Mouse (Mus musculus): ENCODE results near the gene 4930568D16Rik. TPM values are rescaled to one million over a fixed set of nuclear protein-coding genes. Genes with fewer than 3 reads are reported as not detected.

Gene 4930568D16Rik
- polyA plus RNA-seq (2015; fragmentation: Nextera tagmentation; extraction: Ambion mirVana), result not detected in 2 replicates

GRCm38 (mm10) chr2:35367629-35368028 is at the start of gene 4930568D16Rik:
4930568D16Rik (minus strand) TSS chr2:35367729.
- H3K4me1 ChIP-seq (replicated peaks; ENCODE audit: insufficient read depth, low read length), result no peaks in the 10 kb centered on the region
- WGBS, result 72% methylated on average over 2 of the region's 2 CpGs
- no peak for ATAC-seq (replicated peaks; ENCODE audit: low FRiP score, low read depth)
- no peak within 1 kb of the TSS for H3K9ac ChIP-seq (ENCODE audit: low read depth, low read length)
- H3K9me3 ChIP-seq (replicated peaks; ENCODE audit: low read length), result no peaks in the 10 kb centered on the region
- no peak for DNase-seq (ENCODE audit: low spot score)
- no peaks in the 10 kb centered on the region for H3K36me3 ChIP-seq (ENCODE audit: insufficient read depth, low read length)
- no peaks in the 10 kb centered on the region for H3K27me3 ChIP-seq (ENCODE audit: insufficient read depth, low read length)
- H3K27ac ChIP-seq, result no peak within 1 kb of the TSS
- TF ChIP-seq CTCF (IDR thresholded peaks at IDR 0.05; ENCODE audit: low read depth), result no peak
- no peak within 1 kb of the TSS for H3K4me3 ChIP-seq (replicated peaks; ENCODE audit: low read depth, low read length)
- no peak within 1 kb of the TSS for H3K4me2 ChIP-seq (ENCODE audit: low read length)

DNA sequence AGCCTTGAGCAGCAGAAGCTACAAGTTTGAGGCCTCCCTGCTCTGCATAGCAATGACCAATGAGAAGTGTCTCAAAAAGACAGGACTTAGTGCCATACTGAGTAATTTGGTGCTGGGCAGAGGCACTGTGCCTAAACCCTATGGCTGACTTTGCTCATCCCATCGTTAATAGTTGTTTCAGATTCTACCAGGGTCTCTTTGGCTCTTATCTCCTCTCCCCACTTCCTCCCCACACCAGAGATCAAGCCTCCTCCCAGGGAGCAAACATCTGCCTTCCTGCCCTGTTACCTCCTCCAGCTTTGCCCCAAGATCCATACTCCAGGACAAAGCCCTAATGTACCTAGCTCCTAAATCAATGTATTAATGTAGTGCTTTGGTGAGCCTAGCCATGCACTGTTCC is 49.7 kb upstream of the 4930568D16Rik start:
- H3K4me2 ChIP-seq (ENCODE audit: low read length), result no peak overlapping the region
- DNase-seq (ENCODE audit: low spot score) (no peak), ATAC-seq (replicated peaks; ENCODE audit: low FRiP score, low read depth) (no peak)
- H3K27ac ChIP-seq, result no peak overlapping the region
- TF ChIP-seq CTCF (IDR thresholded peaks at IDR 0.05; ENCODE audit: low read depth), result no peak
- H3K9ac ChIP-seq (ENCODE audit: low read depth, low read length), result no peak overlapping the region
- no peaks in the 10 kb centered on the region for H3K9me3 ChIP-seq (replicated peaks; ENCODE audit: low read length)
- whole genome bisulfite sequencing, result 86% methylated on average over 1 of the region's 1 CpGs
- no peak overlapping the region for H3K4me3 ChIP-seq (replicated peaks; ENCODE audit: low read depth, low read length)
- H3K36me3 ChIP-seq (ENCODE audit: insufficient read depth, low read length), result peaks cover 17% of the 10 kb centered on the region; the same call in 1 of the 2 replicates
- no peaks in the 10 kb centered on the region for H3K27me3 ChIP-seq (ENCODE audit: insufficient read depth, low read length)
- no peaks in the 10 kb centered on the region for H3K4me1 ChIP-seq (replicated peaks; ENCODE audit: insufficient read depth, low read length)

- H3K9me3 ChIP-seq (replicated peaks; ENCODE audit: low read length), result no peaks in the 10 kb centered on the region
- H3K4me1 ChIP-seq (replicated peaks; ENCODE audit: insufficient read depth, low read length), result no peaks in the 10 kb centered on the region
- DNase-seq (ENCODE audit: low spot score), result no peak
- no peak for ATAC-seq (replicated peaks; ENCODE audit: low FRiP score, low read depth)
- no peaks in the 10 kb centered on the region for H3K27me3 ChIP-seq (ENCODE audit: insufficient read depth, low read length)
- H3K9ac ChIP-seq (ENCODE audit: low read depth, low read length), result no peak overlapping the region
- no peak for TF ChIP-seq CTCF (IDR thresholded peaks at IDR 0.05; ENCODE audit: low read depth)
- H3K4me2 ChIP-seq (ENCODE audit: low read length), result no peak overlapping the region
- H3K36me3 ChIP-seq (ENCODE audit: insufficient read depth, low read length), result 0 out of 2 replicates have a peak, but pooled peaks cover 10% of the 10 kb centered on the region
- no peak overlapping the region for H3K4me3 ChIP-seq (replicated peaks; ENCODE audit: low read depth, low read length)
- no peak overlapping the region for H3K27ac ChIP-seq
- WGBS, result 79% methylated on average over 6 of the region's 6 CpGs
Observed at GRCm38 (mm10) chr2:35416473-35416872, 48.9 kb upstream of the 4930568D16Rik start.

GRCm38 (mm10) chr2:35412810-35413209 is 45.3 kb upstream of the 4930568D16Rik start:
- no peaks in the 10 kb centered on the region for H3K36me3 ChIP-seq (ENCODE audit: insufficient read depth, low read length)
- no peak for DNase-seq (ENCODE audit: low spot score)
- no peaks in the 10 kb centered on the region for H3K27me3 ChIP-seq (ENCODE audit: insufficient read depth, low read length)
- WGBS, result 92% methylated on average over 3 of the region's 3 CpGs
- H3K27ac ChIP-seq, result no peak overlapping the region
- TF ChIP-seq CTCF (IDR thresholded peaks at IDR 0.05; ENCODE audit: low read depth), result no peak
- no peak for ATAC-seq (replicated peaks; ENCODE audit: low FRiP score, low read depth)
- H3K9ac ChIP-seq (ENCODE audit: low read depth, low read length), result no peak overlapping the region
- H3K4me2 ChIP-seq (ENCODE audit: low read length), result no peak overlapping the region
- no peak overlapping the region for H3K4me3 ChIP-seq (replicated peaks; ENCODE audit: low read depth, low read length)
- H3K4me1 ChIP-seq (replicated peaks; ENCODE audit: insufficient read depth, low read length), result no peaks in the 10 kb centered on the region
- no peaks in the 10 kb centered on the region for H3K9me3 ChIP-seq (replicated peaks; ENCODE audit: low read length)

DNA sequence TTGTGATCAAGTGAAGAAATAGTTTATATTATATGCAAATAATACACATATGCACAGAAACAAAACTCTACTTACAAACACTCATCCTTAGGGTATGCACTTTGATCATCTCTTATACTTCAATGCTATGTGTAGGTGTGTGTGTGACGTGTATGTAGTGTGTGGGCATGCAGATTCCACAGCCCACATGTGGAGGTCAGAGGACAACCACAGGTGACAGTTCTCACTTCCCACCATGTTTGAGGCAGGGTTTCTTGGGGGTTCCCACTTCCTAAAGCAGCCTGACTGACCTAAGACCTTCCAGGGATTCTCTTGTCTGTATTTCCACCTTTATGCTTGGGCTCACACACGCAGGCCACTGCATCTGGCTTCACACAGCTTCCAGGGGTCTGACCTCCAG is 44.7 kb upstream of the 4930568D16Rik start:
- Histone ChIP-seq H3K9me3 (replicated peaks; ENCODE audit: low read length) (no peaks in the 10 kb centered on the region), H3K4me3 (replicated peaks; ENCODE audit: low read depth, low read length) (no peak overlapping the region), H3K4me1 (replicated peaks; ENCODE audit: insufficient read depth, low read length) (no peaks in the 10 kb centered on the region), H3K27me3 (ENCODE audit: insufficient read depth, low read length) (no peaks in the 10 kb centered on the region), H3K27ac (no peak overlapping the region), H3K9ac (ENCODE audit: low read depth, low read length) (no peak overlapping the region), H3K36me3 (ENCODE audit: insufficient read depth, low read length) (no peaks in the 10 kb centered on the region), H3K4me2 (ENCODE audit: low read length) (no peak overlapping the region)
- no peak for DNase-seq (ENCODE audit: low spot score)
- no peak for TF ChIP-seq CTCF (IDR thresholded peaks at IDR 0.05; ENCODE audit: low read depth)
- 79% methylated on average over 2 of the region's 2 CpGs for WGBS
- ATAC-seq (replicated peaks; ENCODE audit: low FRiP score, low read depth), result no peak

GRCm38 (mm10) chr2:35411640-35412190 is 44.2 kb upstream of the 4930568D16Rik start:
- WGBS, result 65% methylated on average over 10 of the region's 10 CpGs
- no peak for ATAC-seq (replicated peaks; ENCODE audit: low FRiP score, low read depth)
- no peak overlapping the region for H3K9ac ChIP-seq (ENCODE audit: low read depth, low read length)
- no peak overlapping the region for H3K4me2 ChIP-seq (ENCODE audit: low read length)
- no peak overlapping the region for H3K27ac ChIP-seq
- TF ChIP-seq CTCF (IDR thresholded peaks at IDR 0.05; ENCODE audit: low read depth), result no peak
- no peaks in the 10 kb centered on the region for H3K27me3 ChIP-seq (ENCODE audit: insufficient read depth, low read length)
- no peaks in the 10 kb centered on the region for H3K36me3 ChIP-seq (ENCODE audit: insufficient read depth, low read length)
- no peak for DNase-seq (ENCODE audit: low spot score)
- H3K4me3 ChIP-seq (replicated peaks; ENCODE audit: low read depth, low read length), result no peak overlapping the region
- no peaks in the 10 kb centered on the region for H3K4me1 ChIP-seq (replicated peaks; ENCODE audit: insufficient read depth, low read length)
- no peaks in the 10 kb centered on the region for H3K9me3 ChIP-seq (replicated peaks; ENCODE audit: low read length)

GRCm38 (mm10) chr2:35409466-35409865 is 41.9 kb upstream of the 4930568D16Rik start:
- Histone ChIP-seq H3K9me3 (replicated peaks; ENCODE audit: low read length) (no peaks in the 10 kb centered on the region), H3K4me2 (ENCODE audit: low read length) (no peak overlapping the region), H3K36me3 (ENCODE audit: insufficient read depth, low read length) (no peaks in the 10 kb centered on the region), H3K9ac (ENCODE audit: low read depth, low read length) (no peak overlapping the region), H3K27ac (no peak overlapping the region), H3K4me3 (replicated peaks; ENCODE audit: low read depth, low read length) (no peak overlapping the region), H3K4me1 (replicated peaks; ENCODE audit: insufficient read depth, low read length) (no peaks in the 10 kb centered on the region), H3K27me3 (ENCODE audit: insufficient read depth, low read length) (no peaks in the 10 kb centered on the region)
- no peak for DNase-seq (ENCODE audit: low spot score)
- 90% methylated on average over 6 of the region's 6 CpGs for WGBS
- no peak for ATAC-seq (replicated peaks; ENCODE audit: low FRiP score, low read depth)
- TF ChIP-seq CTCF (IDR thresholded peaks at IDR 0.05; ENCODE audit: low read depth), result no peak
